Mouse (Mus musculus) liver, postnatal 0 days (tissue): ENCODE data around the gene Rdh8.
"Not testable (repeated sequence)": the region's sequence is repeated elsewhere in the genome, so short reads cannot be mapped to it uniquely, and the experiment has no call there.

Experiments
- CTCF ChIP-seq: sonication (generic); IDR thresholded peaks from 2 replicates; pipeline ENCODE4 v1.5.1; 2016; ENCODE audit warnings: antibody characterized with exemption, low read depth
- EP300 ChIP-seq: IDR thresholded peaks from 2 replicates; pipeline ENCODE4 v1.6.1; 2016; ENCODE audit warnings: antibody characterized with exemption, low read depth, mild to moderate bottlenecking

DNA sequence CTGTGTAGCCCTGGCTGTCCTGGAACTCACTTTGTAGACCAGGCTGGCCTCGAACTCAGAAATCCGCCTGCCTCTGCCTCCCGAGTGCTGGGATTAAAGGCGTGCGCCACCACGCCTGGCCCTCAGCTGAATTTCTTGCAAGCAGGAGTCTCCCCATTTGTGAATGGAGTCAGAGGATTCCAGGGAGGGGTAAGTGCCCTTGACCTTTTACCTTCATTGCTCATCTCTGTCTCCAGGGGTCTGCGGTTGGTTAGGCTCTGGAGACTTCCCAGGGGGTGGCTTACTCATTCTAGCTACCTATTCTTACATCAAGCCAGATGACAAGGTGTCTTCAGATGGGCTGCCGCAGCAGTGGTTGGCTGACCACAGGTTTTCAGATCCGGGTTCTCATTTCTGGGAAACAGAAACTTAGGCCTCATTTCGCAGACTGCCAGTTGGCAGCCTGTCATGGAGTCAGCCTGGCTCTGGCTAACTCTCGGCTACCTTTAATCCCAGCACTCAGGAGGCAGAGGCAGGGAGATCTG, 17.2 kb downstream of the Rdh8 start:
- not testable (repeated sequence) for TF ChIP-seq EP300, CTCF
